Mouse (Mus musculus): Measurements from ENCODE around the gene Slc1a7. TPM values are rescaled to one million over a fixed set of nuclear protein-coding genes. Genes with fewer than 3 reads are reported as not detected.

The Slc1a7 gene
- polyA plus RNA-seq, 1 experiment from 2014 or later: not detected

GRCm38 (mm10) chr4:108030888-108031501 is 62.9 kb downstream of the Slc1a7 start:
- 3% methylated on average over 22 of the region's 22 CpGs for WGBS
- no peak for ATAC-seq (ENCODE audit: low FRiP score)
- peak overlapping the region; percentile 42; the same call in 1 of the 2 replicates for H3K9ac ChIP-seq (ENCODE audit: low read length)
- H3K36me3 ChIP-seq (ENCODE audit: control insufficient read depth, insufficient read depth, low read length): no peaks in the 10 kb centered on the region
- peaks cover 5% of the 10 kb centered on the region; the same call in 1 of the 2 replicates for H3K4me1 ChIP-seq (ENCODE audit: control insufficient read depth, insufficient read depth, low read length)
- no peak overlapping the region for H3K27ac ChIP-seq (ENCODE audit: low read depth, low read length)
- peak overlapping the region; percentile 54 for H3K4me3 ChIP-seq (ENCODE audit: low read depth, low read length)
- peaks cover 36% of the 10 kb centered on the region for H3K27me3 ChIP-seq (ENCODE audit: control insufficient read depth, insufficient read depth, low read length)
- H3K4me2 ChIP-seq: peak overlapping the region; percentile 98
- no peaks in the 10 kb centered on the region for H3K9me3 ChIP-seq (ENCODE audit: control insufficient read depth, low read length)
- DNase-seq (ENCODE audit: low spot score, missing footprints): peak; percentile 90

DNA sequence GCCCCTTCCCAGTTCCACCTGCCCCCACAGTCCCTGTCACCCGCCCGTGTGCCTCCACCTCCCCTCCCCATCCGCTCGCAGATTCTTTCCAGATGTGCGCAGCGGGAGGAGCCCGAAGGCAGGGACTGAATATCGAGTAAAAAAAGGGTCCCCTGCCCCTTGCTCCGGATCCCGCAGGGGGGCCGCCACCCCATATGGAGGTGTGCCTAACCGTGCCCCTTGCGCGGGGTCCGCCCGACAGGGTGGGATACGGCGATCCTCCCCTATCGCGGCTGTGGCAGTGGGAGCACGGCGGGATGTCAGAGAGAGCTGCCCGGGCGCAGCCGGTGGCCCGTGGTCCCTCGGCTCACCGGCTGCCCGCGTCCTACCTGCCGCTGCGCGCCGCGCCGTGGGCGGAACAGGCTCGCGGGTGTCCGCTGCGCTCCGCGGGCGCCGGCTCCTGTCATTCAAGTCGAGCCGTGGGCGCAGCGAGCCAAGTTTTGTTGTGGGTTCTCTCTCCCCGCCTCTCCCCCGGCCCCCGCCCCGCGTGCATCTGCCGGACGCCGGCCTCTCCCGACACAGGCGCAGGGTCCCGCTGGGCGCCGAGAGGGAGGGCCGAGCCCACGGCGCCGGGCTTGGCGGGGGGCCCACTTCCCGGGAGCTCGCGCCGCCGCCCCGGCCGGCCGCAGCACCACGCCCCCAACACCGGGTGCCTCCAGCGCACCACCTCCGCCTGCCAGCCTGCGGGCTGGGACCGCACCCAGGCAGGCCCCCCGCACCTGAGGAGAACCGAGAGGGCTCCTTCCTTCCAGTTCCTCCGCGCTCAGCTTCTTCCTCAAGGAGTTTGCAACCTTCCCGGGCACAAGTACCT is 63.6 kb downstream of the Slc1a7 start:
- H3K4me3 ChIP-seq (ENCODE audit: low read depth, low read length): peak overlapping the region; percentile 54
- H3K9me3 ChIP-seq (ENCODE audit: control insufficient read depth, low read length): no peaks in the 10 kb centered on the region
- ATAC-seq (ENCODE audit: low FRiP score) (peak; percentile 22; the same call in 1 of the 2 replicates), DNase-seq (ENCODE audit: low spot score, missing footprints) (no peak)
- peak overlapping the region; percentile 98 for H3K4me2 ChIP-seq
- no peak overlapping the region for H3K27ac ChIP-seq (ENCODE audit: low read depth, low read length)
- no peaks in the 10 kb centered on the region for H3K36me3 ChIP-seq (ENCODE audit: control insufficient read depth, insufficient read depth, low read length)
- H3K4me1 ChIP-seq (ENCODE audit: control insufficient read depth, insufficient read depth, low read length): peaks cover 5% of the 10 kb centered on the region; the same call in 1 of the 2 replicates
- WGBS: under 1% methylated on average over 68 of the region's 86 CpGs
- H3K27me3 ChIP-seq (ENCODE audit: control insufficient read depth, insufficient read depth, low read length): peaks cover 36% of the 10 kb centered on the region
- H3K9ac ChIP-seq (ENCODE audit: low read length): peak overlapping the region; percentile 42; the same call in 1 of the 2 replicates

DNA sequence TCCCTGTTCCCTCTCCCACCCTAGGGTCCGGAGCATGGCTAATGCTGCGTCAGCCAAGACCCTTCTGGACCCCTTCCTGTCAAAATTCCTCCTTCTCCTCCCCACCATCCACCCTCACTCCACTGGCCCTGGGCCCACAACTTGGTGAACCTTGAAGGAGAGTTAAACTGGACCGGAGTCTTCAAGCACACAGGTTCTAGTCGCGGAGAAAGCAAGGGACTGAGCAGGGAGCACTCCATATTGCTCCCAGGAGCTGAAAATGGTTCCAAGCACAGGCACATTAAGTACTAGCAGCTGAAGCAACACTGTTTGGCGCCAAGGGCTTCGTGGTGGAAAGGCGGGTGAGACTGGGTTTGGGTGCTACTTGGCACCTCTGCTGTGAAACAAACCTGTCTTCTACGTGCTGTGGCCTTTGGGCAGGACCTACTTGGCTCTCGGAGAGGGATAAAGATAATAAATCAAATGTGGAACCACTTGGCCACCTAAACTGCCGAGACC is 64.3 kb downstream of the Slc1a7 start:
- Histone ChIP-seq H3K9ac (ENCODE audit: low read length) (no peak overlapping the region), H3K9me3 (ENCODE audit: control insufficient read depth, low read length) (no peaks in the 10 kb centered on the region), H3K4me3 (ENCODE audit: low read depth, low read length) (peak overlapping the region; percentile 54), H3K36me3 (ENCODE audit: control insufficient read depth, insufficient read depth, low read length) (no peaks in the 10 kb centered on the region), H3K4me2 (peak overlapping the region; percentile 98), H3K27me3 (ENCODE audit: control insufficient read depth, insufficient read depth, low read length) (peaks cover 36% of the 10 kb centered on the region), H3K27ac (ENCODE audit: low read depth, low read length) (no peak overlapping the region), H3K4me1 (ENCODE audit: control insufficient read depth, insufficient read depth, low read length) (peaks cover 5% of the 10 kb centered on the region; the same call in 1 of the 2 replicates)
- DNase-seq (ENCODE audit: low spot score, missing footprints) (peak; percentile 89), ATAC-seq (ENCODE audit: low FRiP score) (no peak)
- 44% methylated on average over 11 of the region's 11 CpGs for WGBS

- no peak overlapping the region for H3K9ac ChIP-seq (ENCODE audit: low read length)
- H3K27me3 ChIP-seq (ENCODE audit: control insufficient read depth, insufficient read depth, low read length): peaks cover 36% of the 10 kb centered on the region
- H3K9me3 ChIP-seq (ENCODE audit: control insufficient read depth, low read length): no peaks in the 10 kb centered on the region
- no peaks in the 10 kb centered on the region for H3K36me3 ChIP-seq (ENCODE audit: control insufficient read depth, insufficient read depth, low read length)
- no peak overlapping the region for H3K4me2 ChIP-seq
- no peak overlapping the region for H3K27ac ChIP-seq (ENCODE audit: low read depth, low read length)
- WGBS: 84% methylated on average over 8 of the region's 8 CpGs
- ATAC-seq (ENCODE audit: low FRiP score) (no peak), DNase-seq (ENCODE audit: low spot score, missing footprints) (no peak)
- H3K4me1 ChIP-seq (ENCODE audit: control insufficient read depth, insufficient read depth, low read length): peaks cover 5% of the 10 kb centered on the region; the same call in 1 of the 2 replicates
- no peak overlapping the region for H3K4me3 ChIP-seq (ENCODE audit: low read depth, low read length)
Observed at GRCm38 (mm10) chr4:108033041-108033764, 65.1 kb downstream of the Slc1a7 start.

DNA sequence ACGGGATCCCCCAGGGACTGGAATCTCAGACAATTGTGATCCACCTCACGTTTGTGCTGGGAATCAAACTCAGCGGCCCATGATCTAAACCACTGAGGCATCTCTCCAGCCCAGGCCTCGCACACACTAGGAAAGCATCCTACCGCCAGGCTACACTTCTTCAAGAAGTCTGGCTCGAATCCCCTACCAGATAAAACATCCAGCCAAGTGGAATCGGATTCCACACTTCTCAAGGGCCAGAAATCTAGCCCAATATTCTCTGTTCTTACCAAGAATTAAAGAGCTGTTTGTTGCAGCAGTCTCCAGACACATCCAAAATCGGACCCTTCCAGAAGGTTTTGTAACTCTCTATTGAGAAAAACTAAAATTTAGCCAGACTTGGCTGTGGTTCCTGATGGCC is 68.9 kb downstream of the Slc1a7 start:
- no peak for DNase-seq (ENCODE audit: low spot score, missing footprints)
- WGBS: 75% methylated on average over 8 of the region's 8 CpGs
- Histone ChIP-seq H3K4me3 (ENCODE audit: low read depth, low read length) (no peak overlapping the region), H3K9me3 (ENCODE audit: control insufficient read depth, low read length) (no peaks in the 10 kb centered on the region), H3K4me1 (ENCODE audit: control insufficient read depth, insufficient read depth, low read length) (no peaks in the 10 kb centered on the region), H3K4me2 (no peak overlapping the region), H3K27me3 (ENCODE audit: control insufficient read depth, insufficient read depth, low read length) (peaks cover 13% of the 10 kb centered on the region), H3K9ac (ENCODE audit: low read length) (no peak overlapping the region), H3K36me3 (ENCODE audit: control insufficient read depth, insufficient read depth, low read length) (no peaks in the 10 kb centered on the region), H3K27ac (ENCODE audit: low read depth, low read length) (no peak overlapping the region)
- no peak for ATAC-seq (ENCODE audit: low FRiP score)

DNA sequence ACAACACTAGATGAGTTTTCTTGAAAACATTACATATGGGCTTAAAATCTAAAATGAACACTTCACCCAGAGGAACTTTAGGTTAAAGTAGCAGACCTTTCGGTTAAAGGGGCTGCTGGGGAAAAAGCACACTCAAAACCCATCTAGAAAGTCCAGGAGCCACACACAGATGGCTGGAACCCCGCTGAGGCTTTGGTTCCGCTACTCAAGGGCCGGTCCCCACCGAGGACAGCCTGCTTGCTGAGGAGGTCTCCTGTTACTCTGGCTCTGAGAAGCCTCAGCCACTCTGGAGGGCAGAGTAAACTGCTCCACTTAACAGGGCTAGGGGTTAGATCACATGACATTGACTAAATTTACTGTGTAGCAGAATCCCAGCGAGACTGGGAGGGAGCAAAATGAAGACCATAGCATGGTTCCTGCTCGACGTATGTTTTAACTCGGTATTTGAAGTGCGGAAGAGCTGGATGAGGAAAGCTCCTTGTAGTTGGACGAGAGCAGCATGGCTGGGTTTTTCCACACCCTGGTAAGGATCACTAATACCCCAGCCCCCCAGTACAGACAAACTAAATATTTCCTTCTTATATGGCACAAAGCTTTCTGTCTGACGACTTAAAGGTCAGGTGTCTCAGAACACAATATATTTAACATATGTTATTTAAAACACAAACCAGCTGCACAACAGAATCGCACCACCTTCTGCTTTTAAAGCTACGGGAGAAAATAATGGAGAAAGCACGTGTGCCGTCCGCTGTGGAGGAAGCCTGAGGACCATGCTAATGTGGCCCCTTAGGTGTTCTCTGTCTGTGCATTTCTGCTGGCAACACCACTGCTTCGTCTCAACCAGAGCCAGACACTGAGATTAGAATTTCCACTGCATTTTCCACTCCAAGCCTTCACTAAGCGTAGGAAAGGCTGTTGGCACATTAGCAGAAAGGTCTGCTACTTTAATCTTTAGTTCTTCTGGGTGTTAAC is 77.3 kb downstream of the Slc1a7 start:
- Histone ChIP-seq H3K9ac (ENCODE audit: low read length) (no peak overlapping the region), H3K4me3 (ENCODE audit: low read depth, low read length) (no peak overlapping the region), H3K4me1 (ENCODE audit: control insufficient read depth, insufficient read depth, low read length) (no peaks in the 10 kb centered on the region), H3K27ac (ENCODE audit: low read depth, low read length) (no peak overlapping the region), H3K4me2 (no peak overlapping the region), H3K36me3 (ENCODE audit: control insufficient read depth, insufficient read depth, low read length) (peaks cover 3% of the 10 kb centered on the region; the same call in 1 of the 2 replicates), H3K9me3 (ENCODE audit: control insufficient read depth, low read length) (no peaks in the 10 kb centered on the region), H3K27me3 (ENCODE audit: control insufficient read depth, insufficient read depth, low read length) (no peaks in the 10 kb centered on the region)
- ATAC-seq (ENCODE audit: low FRiP score): no peak
- WGBS: 71% methylated on average over 19 of the region's 19 CpGs
- no peak for DNase-seq (ENCODE audit: low spot score, missing footprints)

- H3K9me3 ChIP-seq (ENCODE audit: control insufficient read depth, low read length): no peaks in the 10 kb centered on the region
- no peaks in the 10 kb centered on the region for H3K27me3 ChIP-seq (ENCODE audit: control insufficient read depth, insufficient read depth, low read length)
- 88% methylated on average over 8 of the region's 8 CpGs for WGBS
- no peak for ATAC-seq (ENCODE audit: low FRiP score)
- H3K4me3 ChIP-seq (ENCODE audit: low read depth, low read length): no peak overlapping the region
- no peak overlapping the region for H3K4me2 ChIP-seq
- no peak overlapping the region for H3K27ac ChIP-seq (ENCODE audit: low read depth, low read length)
- H3K9ac ChIP-seq (ENCODE audit: low read length): no peak overlapping the region
- H3K36me3 ChIP-seq (ENCODE audit: control insufficient read depth, insufficient read depth, low read length): peaks cover 3% of the 10 kb centered on the region; the same call in 1 of the 2 replicates
- H3K4me1 ChIP-seq (ENCODE audit: control insufficient read depth, insufficient read depth, low read length): no peaks in the 10 kb centered on the region
- DNase-seq (ENCODE audit: low spot score, missing footprints): no peak
Observed at GRCm38 (mm10) chr4:108046136-108046535, 78.0 kb downstream of the Slc1a7 start.

- WGBS: 85% methylated on average over 10 of the region's 10 CpGs
- Histone ChIP-seq H3K27me3 (ENCODE audit: control insufficient read depth, insufficient read depth, low read length) (no peaks in the 10 kb centered on the region), H3K4me3 (ENCODE audit: low read depth, low read length) (no peak overlapping the region), H3K4me1 (ENCODE audit: control insufficient read depth, insufficient read depth, low read length) (no peaks in the 10 kb centered on the region), H3K4me2 (no peak overlapping the region), H3K9ac (ENCODE audit: low read length) (no peak overlapping the region), H3K36me3 (ENCODE audit: control insufficient read depth, insufficient read depth, low read length) (peaks cover 6% of the 10 kb centered on the region; the same call in 1 of the 2 replicates), H3K9me3 (ENCODE audit: control insufficient read depth, low read length) (no peaks in the 10 kb centered on the region), H3K27ac (ENCODE audit: low read depth, low read length) (no peak overlapping the region)
- DNase-seq (ENCODE audit: low spot score, missing footprints) (no peak), ATAC-seq (ENCODE audit: low FRiP score) (no peak)
Observed at GRCm38 (mm10) chr4:108051687-108052274, 83.6 kb downstream of the Slc1a7 start.
